Comparison of ENCODE assay signal across 10 mouse cellular contexts in the genomic region with DNA sequence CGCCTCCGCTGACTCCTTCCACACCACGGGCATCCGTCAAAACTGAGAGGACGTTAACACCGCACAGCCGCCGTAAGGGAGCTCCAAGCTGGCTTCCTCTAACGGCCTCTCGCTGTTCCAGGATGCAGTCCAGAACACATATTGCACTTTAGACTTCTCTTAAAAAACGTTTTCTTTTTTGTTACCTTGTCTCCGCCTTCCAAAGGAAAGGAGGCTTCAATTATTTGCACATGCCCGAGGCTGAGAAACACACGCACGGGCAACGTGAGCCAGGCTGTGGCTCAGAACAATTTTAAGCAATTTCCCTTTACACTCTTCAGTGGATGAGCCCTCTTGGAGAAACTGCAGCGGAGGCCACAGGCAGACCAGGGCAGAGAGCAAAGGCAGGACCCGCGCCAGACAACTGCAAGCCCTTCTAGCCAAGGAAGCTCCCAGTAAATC. TPM values are rescaled to one million over a fixed set of nuclear protein-coding genes. Genes with fewer than 3 reads are reported as not detected.
DNase-seq lines count a peak whose midpoint lies in the region; ATAC-seq lines count a peak whose summit lies in the region.
"Had no signal": no experiment of that assay in that cellular context is flagged by ENCODE, and none has a peak within 500 bp of the region (broad histone marks: within the 10 kb centered on the region; RNA-seq: fewer than 3 reads in every experiment).

No protein-coding gene starts in this region.

- 0 out of 2 replicates have a peak overlapping the region, but pooled peaks have one; percentile 5 for H3K27ac ChIP-seq in embryonic facial prominence, embryonic 11.5 days (replicated peaks; ENCODE audit: low read depth, low read length)
- peak overlapping the region; percentile 49 for H3K27ac ChIP-seq in intestine, embryonic 16.5 days (ENCODE audit: low read length)
- H3K27ac ChIP-seq: liver, embryonic 14.5 days had no signal

- no peaks in the 10 kb centered on the region for H3K9me3 ChIP-seq in embryonic facial prominence, embryonic 11.5 days (replicated peaks; ENCODE audit: control insufficient read depth, low read length)
- no peaks in the 10 kb centered on the region for H3K9me3 ChIP-seq in intestine, embryonic 16.5 days (ENCODE audit: control insufficient read depth, low read length)
- H3K9me3 ChIP-seq: G1E had no signal

- H3K4me2 ChIP-seq in embryonic facial prominence, embryonic 11.5 days (ENCODE audit: low read depth, low read length): no peak overlapping the region
- H3K4me2 ChIP-seq in intestine, embryonic 16.5 days (ENCODE audit: low read depth, low read length): peak overlapping the region; percentile 23; the same call in 1 of the 2 replicates

- no peaks in the 10 kb centered on the region for H3K27me3 ChIP-seq in embryonic facial prominence, embryonic 11.5 days (ENCODE audit: control insufficient read depth, insufficient read depth, low read length)
- H3K27me3 ChIP-seq in intestine, embryonic 16.5 days (replicated peaks; ENCODE audit: control insufficient read depth, insufficient read depth, low read length): no peaks in the 10 kb centered on the region

- H3K36me3 ChIP-seq in embryonic facial prominence, embryonic 11.5 days (replicated peaks; ENCODE audit: control insufficient read depth, insufficient read depth, low read depth, low read length): no peaks in the 10 kb centered on the region
- H3K36me3 ChIP-seq in intestine, embryonic 16.5 days (ENCODE audit: control insufficient read depth, insufficient read depth, low read length): no peaks in the 10 kb centered on the region

- H3K9ac ChIP-seq in embryonic facial prominence, embryonic 11.5 days (replicated peaks; ENCODE audit: low read length): no peak overlapping the region; the same call in 1 of the 2 replicates
- no peak overlapping the region for H3K9ac ChIP-seq in intestine, embryonic 16.5 days (ENCODE audit: low read depth, low read length)
- H3K9ac ChIP-seq: liver, embryonic 14.5 days had no signal

- no peak for ATAC-seq in embryonic facial prominence, embryonic 11.5 days (replicated peaks; ENCODE audit: insufficient number of reproducible peaks, low FRiP score, low TSS enrichment, low read depth)
- ATAC-seq in intestine, embryonic 16.5 days: peak; percentile 60
- no peak for ATAC-seq in monocyte, adult 5-6 weeks (replicated peaks; ENCODE audit: insufficient number of reproducible peaks, low FRiP score, low TSS enrichment, poor library complexity, severe bottlenecking)
- ATAC-seq in erythroblast, adult 5-6 weeks (replicated peaks; ENCODE audit: low FRiP score, poor library complexity, severe bottlenecking): no peak

- H3K4me1 ChIP-seq in embryonic facial prominence, embryonic 11.5 days (ENCODE audit: control insufficient read depth, insufficient read depth, low read length): no peaks in the 10 kb centered on the region; the same call in 1 of the 2 replicates
- H3K4me1 ChIP-seq in intestine, embryonic 16.5 days (ENCODE audit: control insufficient read depth, insufficient read depth, low read length): peaks cover 3% of the 10 kb centered on the region; the same call in 1 of the 2 replicates

- H3K4me3 ChIP-seq in embryonic facial prominence, embryonic 11.5 days (ENCODE audit: low read depth, low read length): no peak overlapping the region
- H3K4me3 ChIP-seq in intestine, embryonic 16.5 days (ENCODE audit: low read length): no peak overlapping the region

- 37% methylated on average over 19 of the region's 19 CpGs for WGBS in embryonic facial prominence, embryonic 11.5 days
- 31% methylated on average over 19 of the region's 19 CpGs for WGBS in intestine, embryonic 16.5 days

- peak; percentile 51 for DNase-seq in kidney, adult 18-20 months
- no peak for DNase-seq in kidney, postnatal 14 days
- DNase-seq in embryonic facial prominence, embryonic 11.5 days (ENCODE audit: low spot score): peak; percentile 53
- DNase-seq in lung, postnatal 25 days (ENCODE audit: low spot score): peak; percentile 10
- DNase-seq: thymus, postnatal 36 days had no signal

RNA-seq across cellular contexts. Expression of a gene that starts 59.1 kb away (rescaled TPM):
- 3.8 and 4.1 TPM in 2 replicates for polyA plus RNA-seq in embryonic facial prominence, embryonic 11.5 days (2014; fragmentation: Nextera tagmentation; extraction: Ambion mirVana)
- 2.9 and 3.0 TPM in 2 replicates for polyA plus RNA-seq in intestine, embryonic 16.5 days (2015; fragmentation: Nextera tagmentation; extraction: Ambion mirVana)
- total RNA-seq in monocyte, adult 5-6 weeks (2017): 0.19 TPM in 1 of 3 replicates, not detected in the others
- total RNA-seq in erythroblast, adult 5-6 weeks (2015; ENCODE audit: low replicate concordance): not detected in 2 replicates
- total RNA-seq in erythroblast, adult 5-6 weeks (2017; ENCODE audit: low replicate concordance): 0.14 TPM in 1 of 2 replicates, not detected in the other
- polyA plus RNA-seq: G1E had no signal
